Mouse (Mus musculus) liver, postnatal 0 days (tissue): ENCODE data around the gene Ptma.

Source experiments
- CTCF ChIP-seq: sonication (generic); IDR thresholded peaks from 2 replicates; pipeline ENCODE4 v1.5.1; 2016; ENCODE audit warnings: antibody characterized with exemption, low read depth
- EP300 ChIP-seq: IDR thresholded peaks from 2 replicates; pipeline ENCODE4 v1.6.1; 2016; ENCODE audit warnings: antibody characterized with exemption, low read depth, mild to moderate bottlenecking

- TF ChIP-seq CTCF: no peak
- TF ChIP-seq EP300: no peak
Measured at GRCm38 (mm10) chr1:86571941-86572340, 45.4 kb downstream of the Ptma start.
